Mouse (Mus musculus): ENCODE data around the gene Gstm5. TPM values are rescaled to one million over a fixed set of nuclear protein-coding genes. Genes with fewer than 3 reads are reported as not detected.

Gene Gstm5
- polyA plus RNA-seq, 1 experiment from 2014 or later, result 196 TPM

GRCm38 (mm10) chr3:107917783-107918408 is 22.3 kb downstream of the Gstm5 start:
- no peaks in the 10 kb centered on the region for H3K27me3 ChIP-seq (replicated peaks; ENCODE audit: control insufficient read depth, insufficient read depth, low read length)
- H3K9me3 ChIP-seq (ENCODE audit: control insufficient read depth, low read length), result no peaks in the 10 kb centered on the region
- H3K36me3 ChIP-seq (ENCODE audit: control insufficient read depth, insufficient read depth, low read length), result no peaks in the 10 kb centered on the region
- ATAC-seq (replicated peaks; ENCODE audit: low FRiP score, low TSS enrichment, low read depth), result 0 out of 2 replicates have a peak, but pooled peaks have one; percentile 66
- no peaks in the 10 kb centered on the region for H3K4me1 ChIP-seq (replicated peaks; ENCODE audit: control insufficient read depth, insufficient read depth, low read length)
- H3K27ac ChIP-seq (ENCODE audit: low read depth), result no peak overlapping the region
- H3K9ac ChIP-seq (ENCODE audit: low read length), result no peak overlapping the region
- DNase-seq (ENCODE audit: low spot score), result peak; percentile 75
- H3K4me3 ChIP-seq (ENCODE audit: low read depth, low read length), result no peak overlapping the region
- WGBS, result 64% methylated on average over 7 of the region's 7 CpGs
- no peak overlapping the region for H3K4me2 ChIP-seq (ENCODE audit: low read length)

GRCm38 (mm10) chr3:107920348-107920747 is 24.7 kb downstream of the Gstm5 start:
- WGBS, result 90% methylated on average over 5 of the region's 5 CpGs

GRCm38 (mm10) chr3:107925335-107925734 is 29.7 kb downstream of the Gstm5 start:
- Histone ChIP-seq H3K4me1 (replicated peaks; ENCODE audit: control insufficient read depth, insufficient read depth, low read length) (no peaks in the 10 kb centered on the region), H3K4me2 (ENCODE audit: low read length) (no peak overlapping the region), H3K4me3 (ENCODE audit: low read depth, low read length) (no peak overlapping the region), H3K27me3 (replicated peaks; ENCODE audit: control insufficient read depth, insufficient read depth, low read length) (no peaks in the 10 kb centered on the region), H3K9ac (ENCODE audit: low read length) (no peak overlapping the region), H3K27ac (ENCODE audit: low read depth) (no peak overlapping the region), H3K36me3 (ENCODE audit: control insufficient read depth, insufficient read depth, low read length) (no peaks in the 10 kb centered on the region), H3K9me3 (ENCODE audit: control insufficient read depth, low read length) (no peaks in the 10 kb centered on the region)
- no peak for DNase-seq (ENCODE audit: low spot score)
- no peak for ATAC-seq (replicated peaks; ENCODE audit: low FRiP score, low TSS enrichment, low read depth)
- 88% methylated on average over 3 of the region's 3 CpGs for WGBS

More at GRCm38 (mm10) chr3:107920348-107920747, 24.7 kb downstream of the Gstm5 start:
- no peak for ATAC-seq (replicated peaks; ENCODE audit: low FRiP score, low TSS enrichment, low read depth)
- Histone ChIP-seq H3K4me1 (replicated peaks; ENCODE audit: control insufficient read depth, insufficient read depth, low read length) (no peaks in the 10 kb centered on the region), H3K4me2 (ENCODE audit: low read length) (no peak overlapping the region), H3K9me3 (ENCODE audit: control insufficient read depth, low read length) (no peaks in the 10 kb centered on the region), H3K27me3 (replicated peaks; ENCODE audit: control insufficient read depth, insufficient read depth, low read length) (no peaks in the 10 kb centered on the region), H3K36me3 (ENCODE audit: control insufficient read depth, insufficient read depth, low read length) (no peaks in the 10 kb centered on the region), H3K27ac (ENCODE audit: low read depth) (no peak overlapping the region), H3K9ac (ENCODE audit: low read length) (no peak overlapping the region), H3K4me3 (ENCODE audit: low read depth, low read length) (no peak overlapping the region)
- DNase-seq (ENCODE audit: low spot score), result no peak

- DNase-seq (ENCODE audit: low spot score), result no peak
- Histone ChIP-seq H3K27me3 (replicated peaks; ENCODE audit: control insufficient read depth, insufficient read depth, low read length) (no peaks in the 10 kb centered on the region), H3K4me3 (ENCODE audit: low read depth, low read length) (no peak overlapping the region), H3K4me2 (ENCODE audit: low read length) (no peak overlapping the region), H3K9me3 (ENCODE audit: control insufficient read depth, low read length) (no peaks in the 10 kb centered on the region), H3K4me1 (replicated peaks; ENCODE audit: control insufficient read depth, insufficient read depth, low read length) (no peaks in the 10 kb centered on the region), H3K27ac (ENCODE audit: low read depth) (no peak overlapping the region), H3K36me3 (ENCODE audit: control insufficient read depth, insufficient read depth, low read length) (no peaks in the 10 kb centered on the region), H3K9ac (ENCODE audit: low read length) (no peak overlapping the region)
- WGBS, result 90% methylated on average over 3 of the region's 3 CpGs
- ATAC-seq (replicated peaks; ENCODE audit: low FRiP score, low TSS enrichment, low read depth), result no peak
Measured at GRCm38 (mm10) chr3:107927841-107928240, 32.2 kb downstream of the Gstm5 start.

GRCm38 (mm10) chr3:107928691-107929090 is 33.1 kb downstream of the Gstm5 start:
- H3K4me1 ChIP-seq (replicated peaks; ENCODE audit: control insufficient read depth, insufficient read depth, low read length), result no peaks in the 10 kb centered on the region
- DNase-seq (ENCODE audit: low spot score), result no peak
- H3K4me3 ChIP-seq (ENCODE audit: low read depth, low read length), result no peak overlapping the region
- H3K27me3 ChIP-seq (replicated peaks; ENCODE audit: control insufficient read depth, insufficient read depth, low read length), result no peaks in the 10 kb centered on the region
- 81% methylated on average over 11 of the region's 11 CpGs for WGBS
- no peaks in the 10 kb centered on the region for H3K36me3 ChIP-seq (ENCODE audit: control insufficient read depth, insufficient read depth, low read length)
- H3K27ac ChIP-seq (ENCODE audit: low read depth), result no peak overlapping the region
- ATAC-seq (replicated peaks; ENCODE audit: low FRiP score, low TSS enrichment, low read depth), result no peak
- no peaks in the 10 kb centered on the region for H3K9me3 ChIP-seq (ENCODE audit: control insufficient read depth, low read length)
- H3K4me2 ChIP-seq (ENCODE audit: low read length), result no peak overlapping the region
- H3K9ac ChIP-seq (ENCODE audit: low read length), result no peak overlapping the region

GRCm38 (mm10) chr3:107929243-107929642 is 33.6 kb downstream of the Gstm5 start:
- no peaks in the 10 kb centered on the region for H3K9me3 ChIP-seq (ENCODE audit: control insufficient read depth, low read length)
- no peaks in the 10 kb centered on the region for H3K4me1 ChIP-seq (replicated peaks; ENCODE audit: control insufficient read depth, insufficient read depth, low read length)
- 84% methylated on average over 4 of the region's 4 CpGs for WGBS
- ATAC-seq (replicated peaks; ENCODE audit: low FRiP score, low TSS enrichment, low read depth) (no peak), DNase-seq (ENCODE audit: low spot score) (no peak)
- H3K27me3 ChIP-seq (replicated peaks; ENCODE audit: control insufficient read depth, insufficient read depth, low read length), result no peaks in the 10 kb centered on the region
- no peak overlapping the region for H3K9ac ChIP-seq (ENCODE audit: low read length)
- H3K36me3 ChIP-seq (ENCODE audit: control insufficient read depth, insufficient read depth, low read length), result no peaks in the 10 kb centered on the region
- H3K27ac ChIP-seq (ENCODE audit: low read depth), result no peak overlapping the region
- H3K4me2 ChIP-seq (ENCODE audit: low read length), result no peak overlapping the region
- no peak overlapping the region for H3K4me3 ChIP-seq (ENCODE audit: low read depth, low read length)

- Histone ChIP-seq H3K4me1 (replicated peaks; ENCODE audit: control insufficient read depth, insufficient read depth, low read length) (no peaks in the 10 kb centered on the region), H3K9me3 (ENCODE audit: control insufficient read depth, low read length) (no peaks in the 10 kb centered on the region), H3K36me3 (ENCODE audit: control insufficient read depth, insufficient read depth, low read length) (no peaks in the 10 kb centered on the region), H3K27me3 (replicated peaks; ENCODE audit: control insufficient read depth, insufficient read depth, low read length) (no peaks in the 10 kb centered on the region), H3K9ac (ENCODE audit: low read length) (no peak overlapping the region), H3K4me3 (ENCODE audit: low read depth, low read length) (no peak overlapping the region), H3K4me2 (ENCODE audit: low read length) (no peak overlapping the region), H3K27ac (ENCODE audit: low read depth) (no peak overlapping the region)
- no peak for DNase-seq (ENCODE audit: low spot score)
- WGBS, result 68% methylated on average over 4 of the region's 4 CpGs
- no peak for ATAC-seq (replicated peaks; ENCODE audit: low FRiP score, low TSS enrichment, low read depth)
Measured at GRCm38 (mm10) chr3:107929731-107930130, 34.1 kb downstream of the Gstm5 start.

GRCm38 (mm10) chr3:107931134-107931533 is 35.5 kb downstream of the Gstm5 start:
- ATAC-seq (replicated peaks; ENCODE audit: low FRiP score, low TSS enrichment, low read depth) (no peak; the same call in 1 of the 2 replicates), DNase-seq (ENCODE audit: low spot score) (no peak)
- Histone ChIP-seq H3K27ac (ENCODE audit: low read depth) (no peak overlapping the region; the same call in 1 of the 2 replicates), H3K27me3 (replicated peaks; ENCODE audit: control insufficient read depth, insufficient read depth, low read length) (no peaks in the 10 kb centered on the region), H3K9me3 (ENCODE audit: control insufficient read depth, low read length) (no peaks in the 10 kb centered on the region), H3K4me1 (replicated peaks; ENCODE audit: control insufficient read depth, insufficient read depth, low read length) (no peaks in the 10 kb centered on the region), H3K4me3 (ENCODE audit: low read depth, low read length) (peak overlapping the region; percentile 32), H3K9ac (ENCODE audit: low read length) (no peak overlapping the region), H3K4me2 (ENCODE audit: low read length) (peak overlapping the region; percentile 56), H3K36me3 (ENCODE audit: control insufficient read depth, insufficient read depth, low read length) (no peaks in the 10 kb centered on the region)
- 81% methylated on average over 2 of the region's 2 CpGs for WGBS

GRCm38 (mm10) chr3:107931670-107932069 is 36.0 kb downstream of the Gstm5 start, which contains the start of gene Gstm7:
Gene Gstm7, minus strand, starts transcription at chr3:107931817.
- no peaks in the 10 kb centered on the region for H3K4me1 ChIP-seq (replicated peaks; ENCODE audit: control insufficient read depth, insufficient read depth, low read length)
- 8% methylated on average over 10 of the region's 10 CpGs for WGBS
- peak; percentile 97 for ATAC-seq (replicated peaks; ENCODE audit: low FRiP score, low TSS enrichment, low read depth)
- no peaks in the 10 kb centered on the region for H3K27me3 ChIP-seq (replicated peaks; ENCODE audit: control insufficient read depth, insufficient read depth, low read length)
- no peak within 1 kb of the TSS; the same call in 1 of the 2 replicates for H3K27ac ChIP-seq (ENCODE audit: low read depth)
- no peaks in the 10 kb centered on the region for H3K36me3 ChIP-seq (ENCODE audit: control insufficient read depth, insufficient read depth, low read length)
- peak; percentile 95 for DNase-seq (ENCODE audit: low spot score)
- H3K4me2 ChIP-seq (ENCODE audit: low read length), result peak within 1 kb of the TSS; percentile 56
- no peak within 1 kb of the TSS for H3K9ac ChIP-seq (ENCODE audit: low read length)
- no peaks in the 10 kb centered on the region for H3K9me3 ChIP-seq (ENCODE audit: control insufficient read depth, low read length)
- peak within 1 kb of the TSS; percentile 32 for H3K4me3 ChIP-seq (ENCODE audit: low read depth, low read length)

Measured in intestine, embryonic 14.5 days (tissue).